Mouse (Mus musculus) limb, embryonic 15.5 days (tissue): ENCODE data around the gene Hist1h3a. TPM values are rescaled to one million over a fixed set of nuclear protein-coding genes. Genes with fewer than 3 reads are reported as not detected.
"Not testable (repeated sequence)": the region's sequence is repeated elsewhere in the genome, so short reads cannot be mapped to it uniquely, and the experiment has no call there.

Experiments
- ATAC-seq: fragments of 200-750 bp; cut with Nextera tagmentation; 2 replicates; pipeline ENCODE4 v1.8.0; 2017; ENCODE audit warnings: low read depth, moderate TSS enrichment; ENCODE audit not compliant: insufficient number of reproducible peaks, low FRiP score, low TSS enrichment
- H3K27ac ChIP-seq: fragments of 300-500 bp; sonication (generic); 2 replicates; pipeline ENCODE4 v1.5.1; 2015; ENCODE audit warnings: moderate library complexity, mild to moderate bottlenecking, inconsistent platforms
- H3K27me3 ChIP-seq: fragments of 300-500 bp; sonication (generic); 2 replicates; pipeline ENCODE4 v1.6.1; 2015; ENCODE audit warnings: inconsistent platforms
- H3K36me3 ChIP-seq: fragments of 300-500 bp; sonication (generic); 2 replicates; pipeline ENCODE4 v1.6.1; 2015; ENCODE audit warnings: inconsistent platforms
- H3K4me1 ChIP-seq: fragments of 300-500 bp; sonication (generic); 2 replicates; pipeline ENCODE4 v1.6.1; 2015; ENCODE audit warnings: inconsistent platforms
- H3K4me2 ChIP-seq: fragments of 300-500 bp; sonication (generic); 2 replicates; pipeline ENCODE4 v1.6.1; 2015; ENCODE audit warnings: mild to moderate bottlenecking, inconsistent platforms
- H3K4me3 ChIP-seq: fragments of 300-500 bp; sonication (generic); 2 replicates; pipeline ENCODE4 v1.5.1; 2015; ENCODE audit warnings: mild to moderate bottlenecking, inconsistent platforms
- H3K9ac ChIP-seq: fragments of 300-500 bp; sonication (generic); 2 replicates; pipeline ENCODE4 v1.6.1; 2015; ENCODE audit warnings: inconsistent platforms
- H3K9me3 ChIP-seq: fragments of 300-500 bp; sonication (generic); 2 replicates; pipeline ENCODE4 v1.6.1; 2016; ENCODE audit warnings: inconsistent platforms
- WGBS: fragments of 180-500 bp; shearing (Covaris S2); methylation state at CpG from one replicate; pipeline ENCODE4 v1.1.7; 2015; 5-methylcytosine and 5-hydroxymethylcytosine counted together
- polyA plus RNA-seq: library from polyadenylated mRNA; unstranded; fragments of >200 nt; fragmentation: Nextera tagmentation; extraction: Ambion mirVana; gene quantifications from 2 replicates; pipeline ENCODE4 v1.2.1, GENCODE M21; 2015

The Hist1h3a gene
- polyA plus RNA-seq, 1 experiment from 2014 or later = 7.2 TPM

GRCm38 (mm10) chr13:23738677-23739068 lies 23.5 kb downstream of the Hist1h3a start, which contains the start of gene Hist1h1c:
Gene Hist1h1c, plus strand, starts transcription at chr13:23738808.
- peak; percentile 92 for ATAC-seq
- WGBS = under 1% methylated on average over 38 of the region's 38 CpGs

GRCm38 (mm10) chr13:23738041-23738440 lies 24.1 kb downstream of the Hist1h3a start:
- H3K4me1 ChIP-seq = peaks cover 11% of the 10 kb centered on the region; the same call in 1 of the 2 replicates
- ATAC-seq = no peak
- H3K9me3 ChIP-seq = no peaks in the 10 kb centered on the region
- peak overlapping the region; percentile 93 for H3K4me2 ChIP-seq
- H3K4me3 ChIP-seq = peak overlapping the region; percentile 57
- H3K27ac ChIP-seq = peak overlapping the region; percentile 98
- WGBS = 26% methylated on average over 4 of the region's 4 CpGs
- no peaks in the 10 kb centered on the region for H3K36me3 ChIP-seq
- H3K9ac ChIP-seq = no peak overlapping the region
- no peaks in the 10 kb centered on the region for H3K27me3 ChIP-seq

More at GRCm38 (mm10) chr13:23738677-23739068, 23.5 kb downstream of the Hist1h3a start, which contains the start of gene Hist1h1c:
- Histone ChIP-seq H3K36me3 (no peaks in the 10 kb centered on the region), H3K4me1 (peaks cover 11% of the 10 kb centered on the region; the same call in 1 of the 2 replicates), H3K4me2 (peak within 1 kb of the TSS; percentile 93), H3K4me3 (peak within 1 kb of the TSS; percentile 57), H3K9me3 (no peaks in the 10 kb centered on the region), H3K9ac (peak within 1 kb of the TSS; percentile 61), H3K27me3 (no peaks in the 10 kb centered on the region), H3K27ac (peak within 1 kb of the TSS; percentile 98)

GRCm38 (mm10) chr13:23737091-23737490 lies 25.1 kb downstream of the Hist1h3a start:
- WGBS = 85% methylated on average over 5 of the region's 5 CpGs
- ATAC-seq = no peak

GRCm38 (mm10) chr13:23732156-23732804 lies 29.9 kb downstream of the Hist1h3a start:
- no peak overlapping the region for H3K4me2 ChIP-seq
- H3K9ac ChIP-seq = no peak overlapping the region
- H3K36me3 ChIP-seq = no peaks in the 10 kb centered on the region
- no peaks in the 10 kb centered on the region for H3K27me3 ChIP-seq
- WGBS = 26% methylated on average over 8 of the region's 8 CpGs
- ATAC-seq = no peak
- no peaks in the 10 kb centered on the region for H3K9me3 ChIP-seq
- no peak overlapping the region for H3K27ac ChIP-seq
- no peaks in the 10 kb centered on the region for H3K4me1 ChIP-seq
- H3K4me3 ChIP-seq = no peak overlapping the region

More at GRCm38 (mm10) chr13:23737091-23737490, 25.1 kb downstream of the Hist1h3a start:
- no peak overlapping the region for H3K4me3 ChIP-seq
- no peaks in the 10 kb centered on the region for H3K36me3 ChIP-seq
- no peak overlapping the region for H3K4me2 ChIP-seq
- no peaks in the 10 kb centered on the region for H3K27me3 ChIP-seq
- no peaks in the 10 kb centered on the region for H3K9me3 ChIP-seq
- no peak overlapping the region for H3K27ac ChIP-seq
- H3K4me1 ChIP-seq = peaks cover 11% of the 10 kb centered on the region; the same call in 1 of the 2 replicates
- H3K9ac ChIP-seq = no peak overlapping the region

- Histone ChIP-seq H3K36me3 (no peaks in the 10 kb centered on the region), H3K27me3 (no peaks in the 10 kb centered on the region), H3K9me3 (no peaks in the 10 kb centered on the region), H3K4me1 (no peaks in the 10 kb centered on the region), H3K4me2 (no peak overlapping the region), H3K9ac (no peak overlapping the region), H3K4me3 (no peak overlapping the region), H3K27ac (no peak overlapping the region)
- ATAC-seq = no peak
- 39% methylated on average over 8 of the region's 8 CpGs for WGBS
These were observed 31.7 kb downstream of the Hist1h3a start for GRCm38 (mm10) chr13:23730479-23730878.

GRCm38 (mm10) chr13:23729706-23730105 lies 32.5 kb downstream of the Hist1h3a start:
- Histone ChIP-seq H3K9ac (no peak overlapping the region), H3K4me3 (no peak overlapping the region), H3K4me2 (no peak overlapping the region), H3K36me3 (no peaks in the 10 kb centered on the region), H3K27ac (no peak overlapping the region), H3K27me3 (no peaks in the 10 kb centered on the region), H3K9me3 (no peaks in the 10 kb centered on the region), H3K4me1 (no peaks in the 10 kb centered on the region)
- ATAC-seq = no peak
- 94% methylated on average over 5 of the region's 5 CpGs for WGBS

GRCm38 (mm10) chr13:23729192-23729525 lies 33.0 kb downstream of the Hist1h3a start:
- Histone ChIP-seq H3K27me3 (no peaks in the 10 kb centered on the region), H3K9ac (no peak overlapping the region), H3K4me2 (no peak overlapping the region), H3K4me3 (no peak overlapping the region), H3K27ac (no peak overlapping the region), H3K36me3 (no peaks in the 10 kb centered on the region), H3K4me1 (no peaks in the 10 kb centered on the region), H3K9me3 (no peaks in the 10 kb centered on the region)
- 87% methylated on average over 9 of the region's 9 CpGs for WGBS
- no peak for ATAC-seq

GRCm38 (mm10) chr13:23728472-23729191 lies 33.6 kb downstream of the Hist1h3a start:
- Histone ChIP-seq H3K4me2 (no peak overlapping the region), H3K9me3 (no peaks in the 10 kb centered on the region), H3K4me3 (no peak overlapping the region), H3K9ac (no peak overlapping the region), H3K27ac (no peak overlapping the region), H3K36me3 (no peaks in the 10 kb centered on the region), H3K27me3 (no peaks in the 10 kb centered on the region), H3K4me1 (no peaks in the 10 kb centered on the region)
- 89% methylated on average over 18 of the region's 18 CpGs for WGBS
- ATAC-seq = no peak

GRCm38 (mm10) chr13:23725213-23725612 lies 37.0 kb downstream of the Hist1h3a start:
- Histone ChIP-seq H3K9me3 (no peaks in the 10 kb centered on the region), H3K4me3 (no peak overlapping the region), H3K27ac (no peak overlapping the region), H3K9ac (no peak overlapping the region), H3K4me2 (no peak overlapping the region), H3K27me3 (no peaks in the 10 kb centered on the region), H3K36me3 (no peaks in the 10 kb centered on the region), H3K4me1 (no peaks in the 10 kb centered on the region)
- ATAC-seq = no peak
- no CpG with 5 or more reads among the region's 1 CpGs for WGBS

GRCm38 (mm10) chr13:23724239-23724638 lies 37.9 kb downstream of the Hist1h3a start:
- Histone ChIP-seq H3K36me3 (no peaks in the 10 kb centered on the region), H3K9ac (no peak overlapping the region), H3K4me1 (no peaks in the 10 kb centered on the region), H3K27me3 (no peaks in the 10 kb centered on the region), H3K9me3 (no peaks in the 10 kb centered on the region), H3K27ac (no peak overlapping the region), H3K4me3 (no peak overlapping the region), H3K4me2 (no peak overlapping the region)
- 88% methylated on average over 4 of the region's 4 CpGs for WGBS
- ATAC-seq = no peak

- not testable (repeated sequence) for H3K27me3 ChIP-seq, H3K4me3 ChIP-seq, H3K4me2 ChIP-seq, H3K27ac ChIP-seq, ATAC-seq, H3K9ac ChIP-seq, H3K36me3 ChIP-seq, H3K9me3 ChIP-seq, H3K4me1 ChIP-seq
- 11% methylated on average over 2 of the region's 2 CpGs for WGBS
These were observed 44.5 kb downstream of the Hist1h3a start for GRCm38 (mm10) chr13:23717593-23718245.

- no peaks in the 10 kb centered on the region for H3K9me3 ChIP-seq
- H3K36me3 ChIP-seq = no peaks in the 10 kb centered on the region
- 52% methylated on average over 11 of the region's 11 CpGs for WGBS
- no peak overlapping the region for H3K27ac ChIP-seq
- H3K4me1 ChIP-seq = no peaks in the 10 kb centered on the region
- H3K4me3 ChIP-seq = no peak overlapping the region
- H3K9ac ChIP-seq = no peak overlapping the region
- ATAC-seq = no peak
- H3K4me2 ChIP-seq = no peak overlapping the region
- no peaks in the 10 kb centered on the region for H3K27me3 ChIP-seq
These were observed 45.0 kb downstream of the Hist1h3a start for GRCm38 (mm10) chr13:23717176-23717575.
